Mouse (Mus musculus) lung, embryonic 14.5 days (tissue): ENCODE data around the gene Lama5. TPM values are rescaled to one million over a fixed set of nuclear protein-coding genes. Genes with fewer than 3 reads are reported as not detected.

Experiments used
- ATAC-seq: fragments of 200-750 bp; cut with Nextera tagmentation; 2 replicates; pipeline ENCODE4 v1.8.0; 2017; ENCODE audit warnings: mild to moderate bottlenecking, moderate TSS enrichment, moderate library complexity; ENCODE audit not compliant: insufficient read depth
- DNase-seq: peaks from one replicate; pipeline ENCODE4 v3.0.0-alpha.2; 2015
- H3K27ac ChIP-seq: fragments of 300-500 bp; sonication (generic); 2 replicates; pipeline ENCODE4 v1.5.1; 2014; ENCODE audit warnings: low read depth, mild to moderate bottlenecking, moderate library complexity
- H3K27me3 ChIP-seq: fragments of 300-500 bp; sonication (generic); 2 replicates; pipeline ENCODE4 v1.6.1; 2014; ENCODE audit warnings: low read length, control low read depth; ENCODE audit not compliant: insufficient read depth
- H3K36me3 ChIP-seq: fragments of 300-500 bp; sonication (generic); 2 replicates; pipeline ENCODE4 v1.6.1; 2014; ENCODE audit warnings: control low read depth; ENCODE audit not compliant: insufficient read depth
- H3K4me1 ChIP-seq: fragments of 300-500 bp; sonication (generic); 2 replicates; pipeline ENCODE4 v1.6.1; 2014; ENCODE audit warnings: antibody characterized with exemption, control low read depth; ENCODE audit not compliant: insufficient read depth
- H3K4me2 ChIP-seq: fragments of 300-500 bp; sonication (generic); 2 replicates; pipeline ENCODE4 v1.6.1; 2014; ENCODE audit warnings: mild to moderate bottlenecking
- H3K4me3 ChIP-seq: fragments of 300-500 bp; sonication (generic); 2 replicates; pipeline ENCODE4 v1.5.1; 2014; ENCODE audit warnings: low read depth, low read length
- H3K9ac ChIP-seq: fragments of 300-500 bp; sonication (generic); 2 replicates; pipeline ENCODE4 v1.6.1; 2014
- H3K9me3 ChIP-seq: fragments of 300-500 bp; sonication (generic); 2 replicates; pipeline ENCODE4 v1.6.1; 2016; ENCODE audit warnings: low read depth, low read length, control low read depth
- CTCF ChIP-seq: IDR thresholded peaks from 2 replicates; pipeline ENCODE4 v1.5.1; 2016; ENCODE audit warnings: antibody characterized with exemption, low read depth
- WGBS: fragments of 180-500 bp; shearing (Covaris S2); extraction: QIAGEN DNeasy Blood & Tissue Kit; methylation state at CpG from one replicate; pipeline ENCODE4 v1.1.7; 2014; 5-methylcytosine and 5-hydroxymethylcytosine counted together
- polyA plus RNA-seq: library from polyadenylated mRNA; unstranded; fragments of >200 nt; fragmentation: Nextera tagmentation; extraction: Ambion mirVana; gene quantifications from 2 replicates; pipeline ENCODE4 v1.2.1, GENCODE M21; 2014

The Lama5 gene
- polyA plus RNA-seq, 1 experiment from 2014 or later: 95.0 TPM

GRCm38 (mm10) chr2:180257963-180258865, 32.6 kb upstream of the Lama5 start:
- Histone ChIP-seq H3K36me3 (peaks cover 53% of the 10 kb centered on the region), H3K4me2 (peak overlapping the region; percentile 90), H3K9me3 (no peaks in the 10 kb centered on the region), H3K27me3 (no peaks in the 10 kb centered on the region), H3K27ac (peak overlapping the region; percentile 84; the same call in 1 of the 2 replicates), H3K9ac (peak overlapping the region; percentile 85), H3K4me3 (peak overlapping the region; percentile 97), H3K4me1 (peaks cover 6% of the 10 kb centered on the region; the same call in 1 of the 2 replicates)
- 50% methylated on average over 11 of the region's 11 CpGs for WGBS
- TF ChIP-seq CTCF: no peak
- DNase-seq (no peak), ATAC-seq (no peak)

- peak within 1 kb of the TSS; percentile 90 for H3K4me2 ChIP-seq
- under 1% methylated on average over 38 of the region's 38 CpGs for WGBS
- peak within 1 kb of the TSS; percentile 85 for H3K9ac ChIP-seq
- H3K36me3 ChIP-seq: peaks cover 42% of the 10 kb centered on the region
- DNase-seq: peak; percentile 100
- peak within 1 kb of the TSS; percentile 97 for H3K4me3 ChIP-seq
- H3K27me3 ChIP-seq: no peaks in the 10 kb centered on the region
- H3K4me1 ChIP-seq: peaks cover 6% of the 10 kb centered on the region; the same call in 1 of the 2 replicates
- peak; percentile 96 for ATAC-seq
- peak within 1 kb of the TSS; percentile 93 for H3K27ac ChIP-seq
- no peaks in the 10 kb centered on the region for H3K9me3 ChIP-seq
- TF ChIP-seq CTCF: no peak
Measured at GRCm38 (mm10) chr2:180257001-180257521, 31.4 kb upstream of the Lama5 start, which contains the start of gene Rps21. Gene Rps21 (plus strand): TSS chr2:180257377.

GRCm38 (mm10) chr2:180256296-180257000, 30.8 kb upstream of the Lama5 start:
- H3K9ac ChIP-seq: peak overlapping the region; percentile 69
- no peaks in the 10 kb centered on the region for H3K27me3 ChIP-seq
- peak overlapping the region; percentile 93 for H3K27ac ChIP-seq
- no peak for TF ChIP-seq CTCF
- 22% methylated on average over 26 of the region's 26 CpGs for WGBS
- peak overlapping the region; percentile 90 for H3K4me2 ChIP-seq
- peaks cover 6% of the 10 kb centered on the region; the same call in 1 of the 2 replicates for H3K4me1 ChIP-seq
- peak overlapping the region; percentile 97 for H3K4me3 ChIP-seq
- H3K9me3 ChIP-seq: no peaks in the 10 kb centered on the region
- peaks cover 35% of the 10 kb centered on the region for H3K36me3 ChIP-seq
- peak; percentile 75 for ATAC-seq
- no peak for DNase-seq

GRCm38 (mm10) chr2:180255701-180256100, 30.0 kb upstream of the Lama5 start:
- peaks cover 29% of the 10 kb centered on the region for H3K36me3 ChIP-seq
- H3K4me2 ChIP-seq: peak overlapping the region; percentile 90
- H3K9ac ChIP-seq: no peak overlapping the region
- 88% methylated on average over 9 of the region's 9 CpGs for WGBS
- no peak for TF ChIP-seq CTCF
- no peaks in the 10 kb centered on the region for H3K9me3 ChIP-seq
- no peak overlapping the region for H3K27ac ChIP-seq
- DNase-seq: no peak
- H3K4me3 ChIP-seq: peak overlapping the region; percentile 97; the same call in 1 of the 2 replicates
- H3K27me3 ChIP-seq: no peaks in the 10 kb centered on the region
- ATAC-seq: no peak
- peaks cover 6% of the 10 kb centered on the region; the same call in 1 of the 2 replicates for H3K4me1 ChIP-seq

GRCm38 (mm10) chr2:180254436-180255209, 29.0 kb upstream of the Lama5 start:
- Histone ChIP-seq H3K36me3 (peaks cover 18% of the 10 kb centered on the region), H3K27ac (no peak overlapping the region), H3K4me3 (no peak overlapping the region), H3K4me1 (peaks cover 6% of the 10 kb centered on the region; the same call in 1 of the 2 replicates), H3K4me2 (no peak overlapping the region), H3K27me3 (no peaks in the 10 kb centered on the region), H3K9ac (no peak overlapping the region), H3K9me3 (no peaks in the 10 kb centered on the region)
- TF ChIP-seq CTCF: no peak
- ATAC-seq (no peak), DNase-seq (no peak)
- WGBS: 92% methylated on average over 5 of the region's 5 CpGs

GRCm38 (mm10) chr2:180251838-180252237, 26.2 kb upstream of the Lama5 start:
- Histone ChIP-seq H3K9ac (no peak overlapping the region), H3K4me3 (no peak overlapping the region), H3K4me1 (peaks cover 2% of the 10 kb centered on the region; the same call in 1 of the 2 replicates), H3K9me3 (no peaks in the 10 kb centered on the region), H3K4me2 (no peak overlapping the region), H3K36me3 (no peaks in the 10 kb centered on the region), H3K27me3 (no peaks in the 10 kb centered on the region), H3K27ac (no peak overlapping the region)
- 53% methylated on average over 3 of the region's 3 CpGs for WGBS
- DNase-seq: no peak
- no peak for TF ChIP-seq CTCF
- ATAC-seq: no peak
